Mouse (Mus musculus): ENCODE measurements around the gene Notch3. TPM values are rescaled to one million over a fixed set of nuclear protein-coding genes. Genes with fewer than 3 reads are reported as not detected.
"Not testable (repeated sequence)": the region's sequence is repeated elsewhere in the genome, so short reads cannot be mapped to it uniquely, and the experiment has no call there.

The Notch3 gene
- polyA plus RNA-seq, 1 experiment from 2014 or later, result 17.7 TPM

GRCm38 (mm10) chr17:32092895-32093294, 73.8 kb downstream of the Notch3 start:
- H3K4me2 ChIP-seq (ENCODE audit: low read depth, low read length), result no peak overlapping the region
- 81% methylated on average over 5 of the region's 5 CpGs for WGBS
- no peak overlapping the region for H3K9ac ChIP-seq (replicated peaks; ENCODE audit: low read length)
- H3K9me3 ChIP-seq (replicated peaks; ENCODE audit: control insufficient read depth, low read length), result no peaks in the 10 kb centered on the region; the same call in 1 of the 2 replicates
- H3K4me3 ChIP-seq (ENCODE audit: low read depth, low read length), result no peak overlapping the region
- H3K27ac ChIP-seq (replicated peaks; ENCODE audit: low read depth, low read length), result no peak overlapping the region
- H3K4me1 ChIP-seq (ENCODE audit: control insufficient read depth, insufficient read depth, low read length), result peaks cover 2% of the 10 kb centered on the region; the same call in 1 of the 2 replicates
- no peaks in the 10 kb centered on the region for H3K27me3 ChIP-seq (ENCODE audit: control insufficient read depth, insufficient read depth, low read length)
- no peaks in the 10 kb centered on the region for H3K36me3 ChIP-seq (replicated peaks; ENCODE audit: control insufficient read depth, insufficient read depth, low read depth, low read length)
- no peak for ATAC-seq (replicated peaks; ENCODE audit: insufficient number of reproducible peaks, low FRiP score, low TSS enrichment, low read depth)
- DNase-seq (ENCODE audit: low spot score), result no peak

GRCm38 (mm10) chr17:32092241-32092619, 74.4 kb downstream of the Notch3 start:
- H3K4me3 ChIP-seq (ENCODE audit: low read depth, low read length), result no peak overlapping the region
- no peak overlapping the region for H3K4me2 ChIP-seq (ENCODE audit: low read depth, low read length)
- no peaks in the 10 kb centered on the region for H3K27me3 ChIP-seq (ENCODE audit: control insufficient read depth, insufficient read depth, low read length)
- WGBS, result 92% methylated on average over 1 of the region's 1 CpGs
- ATAC-seq (replicated peaks; ENCODE audit: insufficient number of reproducible peaks, low FRiP score, low TSS enrichment, low read depth), result no peak
- DNase-seq (ENCODE audit: low spot score), result no peak
- no peaks in the 10 kb centered on the region; the same call in 1 of the 2 replicates for H3K9me3 ChIP-seq (replicated peaks; ENCODE audit: control insufficient read depth, low read length)
- no peaks in the 10 kb centered on the region for H3K36me3 ChIP-seq (replicated peaks; ENCODE audit: control insufficient read depth, insufficient read depth, low read depth, low read length)
- H3K4me1 ChIP-seq (ENCODE audit: control insufficient read depth, insufficient read depth, low read length), result peaks cover 2% of the 10 kb centered on the region; the same call in 1 of the 2 replicates
- H3K9ac ChIP-seq (replicated peaks; ENCODE audit: low read length), result no peak overlapping the region
- no peak overlapping the region for H3K27ac ChIP-seq (replicated peaks; ENCODE audit: low read depth, low read length)

GRCm38 (mm10) chr17:32091364-32092240, 75.0 kb downstream of the Notch3 start:
- H3K27me3 ChIP-seq (ENCODE audit: control insufficient read depth, insufficient read depth, low read length); H3K4me1 ChIP-seq (ENCODE audit: control insufficient read depth, insufficient read depth, low read length); H3K9me3 ChIP-seq (replicated peaks; ENCODE audit: control insufficient read depth, low read length); H3K36me3 ChIP-seq (replicated peaks; ENCODE audit: control insufficient read depth, insufficient read depth, low read depth, low read length); H3K4me3 ChIP-seq (ENCODE audit: low read depth, low read length): not testable (repeated sequence)
- Histone ChIP-seq H3K9ac (replicated peaks; ENCODE audit: low read length) (peak overlapping the region; percentile 22; the same call in 1 of the 2 replicates), H3K4me2 (ENCODE audit: low read depth, low read length) (peak overlapping the region; percentile 43), H3K27ac (replicated peaks; ENCODE audit: low read depth, low read length) (peak overlapping the region; percentile 4; the same call in 1 of the 2 replicates)
- ATAC-seq (replicated peaks; ENCODE audit: insufficient number of reproducible peaks, low FRiP score, low TSS enrichment, low read depth) (peak; percentile 82), DNase-seq (ENCODE audit: low spot score) (peak; percentile 86)
- 9% methylated on average over 12 of the region's 16 CpGs for WGBS

GRCm38 (mm10) chr17:32091032-32091363, 75.7 kb downstream of the Notch3 start:
- ATAC-seq (replicated peaks; ENCODE audit: insufficient number of reproducible peaks, low FRiP score, low TSS enrichment, low read depth) (peak; percentile 60), DNase-seq (ENCODE audit: low spot score) (no peak)
- H3K9me3 ChIP-seq (replicated peaks; ENCODE audit: control insufficient read depth, low read length), result no peaks in the 10 kb centered on the region; the same call in 1 of the 2 replicates
- peak overlapping the region; percentile 22; the same call in 1 of the 2 replicates for H3K9ac ChIP-seq (replicated peaks; ENCODE audit: low read length)
- 27% methylated on average over 1 of the region's 1 CpGs for WGBS
- H3K4me1 ChIP-seq (ENCODE audit: control insufficient read depth, insufficient read depth, low read length), result peaks cover 2% of the 10 kb centered on the region; the same call in 1 of the 2 replicates
- H3K4me3 ChIP-seq (ENCODE audit: low read depth, low read length), result no peak overlapping the region; the same call in 1 of the 2 replicates
- no peaks in the 10 kb centered on the region for H3K36me3 ChIP-seq (replicated peaks; ENCODE audit: control insufficient read depth, insufficient read depth, low read depth, low read length)
- no peaks in the 10 kb centered on the region for H3K27me3 ChIP-seq (ENCODE audit: control insufficient read depth, insufficient read depth, low read length)
- H3K27ac ChIP-seq (replicated peaks; ENCODE audit: low read depth, low read length), result peak overlapping the region; percentile 4; the same call in 1 of the 2 replicates
- H3K4me2 ChIP-seq (ENCODE audit: low read depth, low read length), result peak overlapping the region; percentile 43

GRCm38 (mm10) chr17:32087069-32087468, 79.6 kb downstream of the Notch3 start:
- Histone ChIP-seq H3K9me3 (replicated peaks; ENCODE audit: control insufficient read depth, low read length) (no peaks in the 10 kb centered on the region), H3K4me3 (ENCODE audit: low read depth, low read length) (no peak overlapping the region), H3K9ac (replicated peaks; ENCODE audit: low read length) (no peak overlapping the region), H3K4me2 (ENCODE audit: low read depth, low read length) (no peak overlapping the region), H3K27ac (replicated peaks; ENCODE audit: low read depth, low read length) (no peak overlapping the region), H3K36me3 (replicated peaks; ENCODE audit: control insufficient read depth, insufficient read depth, low read depth, low read length) (no peaks in the 10 kb centered on the region), H3K4me1 (ENCODE audit: control insufficient read depth, insufficient read depth, low read length) (peaks cover 2% of the 10 kb centered on the region; the same call in 1 of the 2 replicates), H3K27me3 (ENCODE audit: control insufficient read depth, insufficient read depth, low read length) (no peaks in the 10 kb centered on the region)
- WGBS, result 91% methylated on average over 2 of the region's 2 CpGs
- ATAC-seq (replicated peaks; ENCODE audit: insufficient number of reproducible peaks, low FRiP score, low TSS enrichment, low read depth) (no peak), DNase-seq (ENCODE audit: low spot score) (no peak)

- H3K36me3 ChIP-seq (replicated peaks; ENCODE audit: control insufficient read depth, insufficient read depth, low read depth, low read length), result no peaks in the 10 kb centered on the region
- WGBS, result 90% methylated on average over 2 of the region's 2 CpGs
- H3K27me3 ChIP-seq (ENCODE audit: control insufficient read depth, insufficient read depth, low read length), result no peaks in the 10 kb centered on the region
- no peak for ATAC-seq (replicated peaks; ENCODE audit: insufficient number of reproducible peaks, low FRiP score, low TSS enrichment, low read depth)
- H3K4me2 ChIP-seq (ENCODE audit: low read depth, low read length), result no peak overlapping the region
- no peak overlapping the region for H3K27ac ChIP-seq (replicated peaks; ENCODE audit: low read depth, low read length)
- H3K4me1 ChIP-seq (ENCODE audit: control insufficient read depth, insufficient read depth, low read length), result no peaks in the 10 kb centered on the region
- no peak overlapping the region for H3K9ac ChIP-seq (replicated peaks; ENCODE audit: low read length)
- no peak for DNase-seq (ENCODE audit: low spot score)
- no peak overlapping the region for H3K4me3 ChIP-seq (ENCODE audit: low read depth, low read length)
- H3K9me3 ChIP-seq (replicated peaks; ENCODE audit: control insufficient read depth, low read length), result no peaks in the 10 kb centered on the region
Observed at GRCm38 (mm10) chr17:32083351-32083750, 83.3 kb downstream of the Notch3 start.

GRCm38 (mm10) chr17:32075164-32075563, 91.5 kb downstream of the Notch3 start:
- H3K9ac ChIP-seq (replicated peaks; ENCODE audit: low read length), result no peak overlapping the region
- H3K27me3 ChIP-seq (ENCODE audit: control insufficient read depth, insufficient read depth, low read length), result no peaks in the 10 kb centered on the region
- H3K4me1 ChIP-seq (ENCODE audit: control insufficient read depth, insufficient read depth, low read length), result no peaks in the 10 kb centered on the region
- no peak overlapping the region for H3K4me3 ChIP-seq (ENCODE audit: low read depth, low read length)
- H3K36me3 ChIP-seq (replicated peaks; ENCODE audit: control insufficient read depth, insufficient read depth, low read depth, low read length), result no peaks in the 10 kb centered on the region
- no peak overlapping the region for H3K4me2 ChIP-seq (ENCODE audit: low read depth, low read length)
- H3K9me3 ChIP-seq (replicated peaks; ENCODE audit: control insufficient read depth, low read length), result no peaks in the 10 kb centered on the region
- H3K27ac ChIP-seq (replicated peaks; ENCODE audit: low read depth, low read length), result no peak overlapping the region
- WGBS, result 0% methylated on average over 2 of the region's 2 CpGs
- DNase-seq (ENCODE audit: low spot score), result peak; percentile 70
- ATAC-seq (replicated peaks; ENCODE audit: insufficient number of reproducible peaks, low FRiP score, low TSS enrichment, low read depth), result no peak

GRCm38 (mm10) chr17:32074658-32075057, 92.0 kb downstream of the Notch3 start:
- Histone ChIP-seq H3K36me3 (replicated peaks; ENCODE audit: control insufficient read depth, insufficient read depth, low read depth, low read length) (no peaks in the 10 kb centered on the region), H3K4me3 (ENCODE audit: low read depth, low read length) (no peak overlapping the region), H3K27me3 (ENCODE audit: control insufficient read depth, insufficient read depth, low read length) (no peaks in the 10 kb centered on the region), H3K4me1 (ENCODE audit: control insufficient read depth, insufficient read depth, low read length) (no peaks in the 10 kb centered on the region), H3K27ac (replicated peaks; ENCODE audit: low read depth, low read length) (no peak overlapping the region), H3K9ac (replicated peaks; ENCODE audit: low read length) (no peak overlapping the region), H3K9me3 (replicated peaks; ENCODE audit: control insufficient read depth, low read length) (no peaks in the 10 kb centered on the region), H3K4me2 (ENCODE audit: low read depth, low read length) (no peak overlapping the region)
- ATAC-seq (replicated peaks; ENCODE audit: insufficient number of reproducible peaks, low FRiP score, low TSS enrichment, low read depth), result no peak
- no peak for DNase-seq (ENCODE audit: low spot score)
- WGBS, result 58% methylated on average over 4 of the region's 4 CpGs
